Mouse (Mus musculus) bone marrow macrophage, adult 2 months (primary cell): ENCODE data around the gene Chst11.

ENCODE experiments used
- CTCF ChIP-seq: IDR thresholded peaks from 2 replicates; pipeline ENCODE4 v1.5.1; 2012; ENCODE audit warnings: low read depth, mild to moderate bottlenecking, low read length, moderate library complexity
- POLR2A ChIP-seq: IDR thresholded peaks from 2 replicates; pipeline ENCODE4 v1.6.1; 2012; ENCODE audit warnings: mild to moderate bottlenecking, low read depth, low read length, borderline replicate concordance

GRCm38 (mm10) chr10:83133866-83134570 lies 148.7 kb downstream of the Chst11 start:
- TF ChIP-seq CTCF = no peak
- TF ChIP-seq POLR2A = no peak
